Mouse (Mus musculus) gastrocnemius, postnatal 4 days (tissue): ENCODE data around the gene Tnfrsf22. TPM values are rescaled to one million over a fixed set of nuclear protein-coding genes. Genes with fewer than 3 reads are reported as not detected.

Experiments used
- total RNA-seq, 2 experiments: library from RNA; stranded (reverse); gene quantifications; 2 replicates each; pipeline ENCODE4 v1.2.3; 2021

Tnfrsf22 gene
- total RNA-seq, 2 experiments from 2014 or later, result 4.7 to 4.8 TPM

Other genes with a start within 250 kb of the Tnfrsf22 start
- 1,000 to 10,000 TPM; 1,832 to 1,854 TPM for gene Cdkn1c, start 188.6 kb downstream of the Tnfrsf22 start, total RNA-seq
- gene Slc22a18, start 175.9 kb downstream of the Tnfrsf22 start, total RNA-seq, result under 1 TPM; 0.44 to 0.86 TPM
- not detected for gene Phlda2, start 146.5 kb downstream of the Tnfrsf22 start, total RNA-seq
- gene Nap1l4, start 100.6 kb downstream of the Tnfrsf22 start, total RNA-seq, result 100 to 1,000 TPM; 160 to 164 TPM
- gene Cars, start 49.6 kb downstream of the Tnfrsf22 start, total RNA-seq, result 10 to 100 TPM; 45.7 to 48.3 TPM
- under 1 TPM; 0.49 to 0.75 TPM for gene Tnfrsf26, start 20.9 kb downstream of the Tnfrsf22 start, total RNA-seq
- gene Tnfrsf23, start 36.2 kb upstream of the Tnfrsf22 start, total RNA-seq, result 1 to 10 TPM; 5.2 to 6.0 TPM
- gene Osbpl5, start 107.3 kb upstream of the Tnfrsf22 start, total RNA-seq, result 10 to 100 TPM; 57.0 to 58.7 TPM
- not detected for gene Mrgprg, start 117.3 kb upstream of the Tnfrsf22 start, total RNA-seq
- 1 to 10 TPM; 1.7 to 2.7 TPM for gene Mrgpre, start 134.8 kb upstream of the Tnfrsf22 start, total RNA-seq
- gene Nadsyn1, start 173.2 kb upstream of the Tnfrsf22 start, total RNA-seq, result 1 to 10 TPM; 5.1 to 5.9 TPM
- 10 to 100 TPM; 16.7 to 18.6 TPM for gene Dhcr7, start 173.5 kb upstream of the Tnfrsf22 start, total RNA-seq
- not detected for gene Gm498, start 217.2 kb upstream of the Tnfrsf22 start, total RNA-seq